Mouse (Mus musculus) G1E (cell line): Measurements from ENCODE around the gene Slc22a15. TPM values are rescaled to one million over a fixed set of nuclear protein-coding genes. Genes with fewer than 3 reads are reported as not detected.

Experiments used
- ATAC-seq: 2 replicates; pipeline ENCODE4 v1.8.0; 2016; ENCODE audit warnings: mild to moderate bottlenecking; ENCODE audit not compliant: insufficient number of reproducible peaks, poor library complexity, low FRiP score, severe bottlenecking; ENCODE audit errors: extremely low read depth
- DNase-seq: peaks from one replicate; pipeline ENCODE4 v3.0.0; 2012; ENCODE audit warnings: low spot score
- H3K27me3 ChIP-seq: 2 replicates; pipeline ENCODE4 v1.6.1; 2012; ENCODE audit warnings: mild to moderate bottlenecking, low read length, inconsistent platforms; ENCODE audit not compliant: insufficient read depth
- H3K36me3 ChIP-seq: replicated peaks from 2 replicates; pipeline ENCODE3; 2012; ENCODE audit warnings: mild to moderate bottlenecking, inconsistent platforms
- H3K4me1 ChIP-seq: 2 replicates; pipeline ENCODE4 v1.6.1; 2012; ENCODE audit warnings: low read depth, low read length, inconsistent platforms, mixed read lengths; ENCODE audit not compliant: insufficient read depth
- H3K4me3 ChIP-seq: 2 replicates; pipeline ENCODE4 v1.5.1; 2012; ENCODE audit warnings: low read depth, mild to moderate bottlenecking, inconsistent platforms, low read length, moderate library complexity, mixed read lengths
- H3K9me3 ChIP-seq: replicated peaks from 2 replicates; pipeline ENCODE4 v1.6.1; 2012; ENCODE audit warnings: inconsistent platforms
- CTCF ChIP-seq: IDR thresholded peaks from 2 replicates; pipeline ENCODE4 v1.5.1; 2012; ENCODE audit warnings: low read depth, low read length, inconsistent platforms, mixed read lengths
- GATA1 ChIP-seq: IDR thresholded peaks from 2 replicates; pipeline ENCODE4 v1.6.1; 2012; ENCODE audit warnings: borderline replicate concordance, low read length, inconsistent platforms, mixed read lengths
- GATA2 ChIP-seq: IDR thresholded peaks from 2 replicates; pipeline ENCODE4 v1.6.1; 2012; ENCODE audit warnings: low read depth, low read length, inconsistent platforms, borderline replicate concordance
- POLR2AphosphoS5 ChIP-seq: IDR thresholded peaks from 2 replicates; pipeline ENCODE4 v1.6.1; 2012; ENCODE audit warnings: low read depth, low read length, inconsistent platforms; ENCODE audit not compliant: insufficient replicate concordance
- TAL1 ChIP-seq: conservative IDR thresholded peaks from 2 replicates; pipeline ENCODE4 v1.6.1; 2012; ENCODE audit warnings: low read depth, low read length, inconsistent platforms, mixed read lengths
- polyA plus RNA-seq: library from polyadenylated mRNA; stranded (reverse); fragments of >175 nt; gene quantifications from 2 replicates; pipeline ENCODE4 v1.2.3, GENCODE M21; 2012
- total RNA-seq, 2 experiments: library from RNA; stranded (forward) in 1 of 2; stranded (reverse) in 1 of 2; fragments of 200-1000 nt in 1 of 2; fragments of >200 nt in 1 of 2; fragmentation: Nextera tagmentation in 1 of 2; gene quantifications; 2 replicates each; pipeline ENCODE4 v1.2.3; 2014 to 2017

Gene Slc22a15
- total and polyA plus RNA-seq, 3 experiments, result 0.33 TPM; not detected in 2

- TF ChIP-seq GATA1, result no peak
- no peak for TF ChIP-seq POLR2AphosphoS5
- TF ChIP-seq TAL1, result no peak
- TF ChIP-seq CTCF, result no peak
- no peak for TF ChIP-seq GATA2
- Histone ChIP-seq H3K9me3 (no peaks in the 10 kb centered on the region), H3K4me3 (no peak overlapping the region), H3K36me3 (no peaks in the 10 kb centered on the region), H3K27me3 (peaks cover 5% of the 10 kb centered on the region; the same call in 1 of the 2 replicates), H3K4me1 (no peaks in the 10 kb centered on the region)
- DNase-seq, result no peak
- ATAC-seq, result no peak
Observed at GRCm38 (mm10) chr3:101878136-101878535, 46.1 kb downstream of the Slc22a15 start.

- Histone ChIP-seq H3K36me3 (no peaks in the 10 kb centered on the region), H3K4me1 (no peaks in the 10 kb centered on the region), H3K9me3 (no peaks in the 10 kb centered on the region), H3K4me3 (no peak overlapping the region), H3K27me3 (peaks cover 5% of the 10 kb centered on the region; the same call in 1 of the 2 replicates)
- TF ChIP-seq POLR2AphosphoS5 (no peak), TAL1 (no peak), CTCF (no peak), GATA2 (no peak), GATA1 (no peak)
- DNase-seq, result no peak
- ATAC-seq, result no peak
Observed at GRCm38 (mm10) chr3:101876459-101877285, 47.6 kb downstream of the Slc22a15 start.

- Histone ChIP-seq H3K4me1 (no peaks in the 10 kb centered on the region), H3K36me3 (no peaks in the 10 kb centered on the region), H3K9me3 (no peaks in the 10 kb centered on the region), H3K27me3 (peaks cover 5% of the 10 kb centered on the region; the same call in 1 of the 2 replicates), H3K4me3 (no peak overlapping the region)
- ATAC-seq (no peak), DNase-seq (no peak)
- TF ChIP-seq TAL1 (no peak), CTCF (no peak), GATA1 (no peak), POLR2AphosphoS5 (no peak), GATA2 (no peak)
Observed at GRCm38 (mm10) chr3:101875258-101875920, 48.9 kb downstream of the Slc22a15 start.

GRCm38 (mm10) chr3:101873061-101873675, 51.1 kb downstream of the Slc22a15 start:
- no peak for TF ChIP-seq CTCF
- TF ChIP-seq GATA1, result no peak
- no peak for TF ChIP-seq GATA2
- TF ChIP-seq POLR2AphosphoS5, result no peak
- no peak for TF ChIP-seq TAL1
- no peaks in the 10 kb centered on the region for H3K9me3 ChIP-seq
- H3K27me3 ChIP-seq, result peaks cover 5% of the 10 kb centered on the region; the same call in 1 of the 2 replicates
- H3K36me3 ChIP-seq, result no peaks in the 10 kb centered on the region
- H3K4me1 ChIP-seq, result no peaks in the 10 kb centered on the region
- DNase-seq (no peak), ATAC-seq (no peak)
- H3K4me3 ChIP-seq, result no peak overlapping the region

- ATAC-seq (no peak), DNase-seq (no peak)
- no peaks in the 10 kb centered on the region for H3K9me3 ChIP-seq
- peaks cover 5% of the 10 kb centered on the region; the same call in 1 of the 2 replicates for H3K27me3 ChIP-seq
- H3K4me3 ChIP-seq, result no peak overlapping the region
- TF ChIP-seq TAL1, result no peak
- no peak for TF ChIP-seq POLR2AphosphoS5
- TF ChIP-seq CTCF, result no peak
- H3K36me3 ChIP-seq, result no peaks in the 10 kb centered on the region
- H3K4me1 ChIP-seq, result no peaks in the 10 kb centered on the region
Observed at GRCm38 (mm10) chr3:101871951-101872350, 52.3 kb downstream of the Slc22a15 start.

GRCm38 (mm10) chr3:101867001-101867421, 57.2 kb downstream of the Slc22a15 start:
- no peaks in the 10 kb centered on the region for H3K9me3 ChIP-seq
- no peaks in the 10 kb centered on the region for H3K36me3 ChIP-seq
- no peaks in the 10 kb centered on the region for H3K4me1 ChIP-seq
- DNase-seq (no peak), ATAC-seq (no peak)
- no peak for TF ChIP-seq CTCF
- TF ChIP-seq POLR2AphosphoS5, result no peak
- TF ChIP-seq GATA2, result no peak
- TF ChIP-seq GATA1, result no peak
- no peak for TF ChIP-seq TAL1
- no peak overlapping the region for H3K4me3 ChIP-seq
- peaks cover 1% of the 10 kb centered on the region; the same call in 1 of the 2 replicates for H3K27me3 ChIP-seq
